Mouse (Mus musculus) liver, embryonic 14.5 days (tissue): ENCODE data around the gene Loxl4. TPM values are rescaled to one million over a fixed set of nuclear protein-coding genes. Genes with fewer than 3 reads are reported as not detected.

Source experiments
- ATAC-seq: fragments of 200-750 bp; cut with Nextera tagmentation; 2 replicates; pipeline ENCODE4 v1.8.0; 2017; ENCODE audit warnings: moderate number of reproducible peaks, mild to moderate bottlenecking, moderate library complexity; ENCODE audit not compliant: insufficient read depth
- DNase-seq, 3 experiments: peaks; one replicate each; pipeline ENCODE4 v3.0.0-alpha.2; 2012 to 2013; ENCODE audit warnings: low read depth in 3 of 3, low spot score in 3 of 3
- H3K27ac ChIP-seq: fragments of 300-500 bp; sonication (generic); 2 replicates; pipeline ENCODE4 v1.5.1; 2014; ENCODE audit warnings: moderate library complexity, mild to moderate bottlenecking, control low read depth, inconsistent platforms
- H3K27me3 ChIP-seq: fragments of 300-500 bp; sonication (generic); 2 replicates; pipeline ENCODE4 v1.6.1; 2014; ENCODE audit warnings: mild to moderate bottlenecking, low read length, moderate library complexity; ENCODE audit not compliant: control insufficient read depth, insufficient read depth
- H3K36me3 ChIP-seq: fragments of 300-500 bp; sonication (generic); replicated peaks from 2 replicates; pipeline ENCODE4 v1.6.1; 2014; ENCODE audit warnings: low read depth; ENCODE audit not compliant: control insufficient read depth, insufficient read depth
- H3K4me1 ChIP-seq, 2 experiments: fragments of 200-500 bp in 1 of 2; fragments of 300-500 bp in 1 of 2; sonication (generic) in 1 of 2; replicated peaks; 2 replicates each; pipeline ENCODE4 v1.6.1; 2012 to 2014; ENCODE audit warnings: antibody characterized with exemption in 1 of 2, inconsistent platforms in 1 of 2, low read length in 1 of 2; ENCODE audit not compliant: control insufficient read depth in 2 of 2, insufficient read depth in 2 of 2
- H3K4me2 ChIP-seq: fragments of 300-500 bp; sonication (generic); 2 replicates; pipeline ENCODE4 v1.6.1; 2014; ENCODE audit warnings: low read depth, mild to moderate bottlenecking, control low read depth, moderate library complexity
- H3K4me3 ChIP-seq, 2 experiments: fragments of 200-500 bp in 1 of 2; fragments of 300-500 bp in 1 of 2; sonication (generic) in 1 of 2; 2 replicates each; pipeline ENCODE4 v1.5.1; 2012 to 2014; ENCODE audit warnings: low read depth in 2 of 2, low read length in 2 of 2, mild to moderate bottlenecking in 2 of 2, control low read depth in 1 of 2, inconsistent platforms in 1 of 2, moderate library complexity in 1 of 2; ENCODE audit not compliant: insufficient read depth in 1 of 2
- H3K9ac ChIP-seq: fragments of 300-500 bp; sonication (generic); replicated peaks from 2 replicates; pipeline ENCODE4 v1.6.1; 2014; ENCODE audit warnings: mild to moderate bottlenecking, control low read depth, moderate library complexity
- H3K9me3 ChIP-seq: fragments of 300-500 bp; sonication (generic); 2 replicates; pipeline ENCODE4 v1.6.1; 2016; ENCODE audit warnings: low read length, mixed read lengths; ENCODE audit not compliant: control insufficient read depth
- CTCF ChIP-seq: IDR thresholded peaks from 2 replicates; pipeline ENCODE4 v1.5.1; 2016; ENCODE audit warnings: antibody characterized with exemption, low read depth, control low read depth
- EP300 ChIP-seq: IDR thresholded peaks from 2 replicates; pipeline ENCODE4 v1.6.1; 2016; ENCODE audit warnings: antibody characterized with exemption, low read depth
- WGBS: fragments of 180-500 bp; shearing (Covaris S2); extraction: QIAGEN DNeasy Blood & Tissue Kit; methylation state at CpG from one replicate; pipeline ENCODE4 v1.1.7; 2014; ENCODE audit not compliant: insufficient replicate concordance; 5-methylcytosine and 5-hydroxymethylcytosine counted together
- polyA plus RNA-seq, 2 experiments: library from polyadenylated mRNA; depleted of rRNA in 1 of 2; stranded (reverse) in 1 of 2; unstranded in 1 of 2; fragments of >200 nt; fragmentation: Nextera tagmentation in 1 of 2; extraction: Ambion mirVana in 1 of 2; gene quantifications; 2 replicates each; pipeline versions ENCODE4 v1.2.1 to v1.2.3; 2012 to 2014

The Loxl4 gene
- polyA plus RNA-seq, 2 experiments = 0.05 to 0.06 TPM

DNA sequence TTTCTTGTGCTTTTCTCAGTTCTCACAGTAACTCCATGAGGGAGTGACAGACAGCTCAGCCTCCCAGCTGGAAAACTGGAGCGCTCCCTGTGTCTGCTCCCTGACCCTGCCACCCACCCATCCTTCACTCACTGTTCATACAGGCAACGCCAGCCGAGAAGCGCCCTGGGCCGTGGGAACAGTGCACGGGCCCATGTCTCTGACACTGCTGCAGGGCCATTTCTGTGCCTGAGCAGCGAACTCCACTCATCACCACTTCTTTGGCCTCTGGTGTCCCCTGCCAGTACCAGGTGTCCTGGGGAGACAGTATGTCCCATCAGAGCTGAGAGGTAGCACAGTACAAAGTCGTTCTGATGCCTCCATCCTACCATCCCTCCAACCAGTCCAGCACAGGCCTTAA lies 10.6 kb downstream of the Loxl4 start:
- no peak overlapping the region for H3K27ac ChIP-seq
- WGBS = 70% methylated on average over 8 of the region's 8 CpGs
- ATAC-seq = no peak
- no peak overlapping the region for H3K4me2 ChIP-seq
- TF ChIP-seq EP300 (no peak), CTCF (no peak)
- no peak for DNase-seq
- no peak overlapping the region for H3K4me3 ChIP-seq
- no peaks in the 10 kb centered on the region for H3K9me3 ChIP-seq
- no peaks in the 10 kb centered on the region for H3K27me3 ChIP-seq
- H3K4me1 ChIP-seq = no peaks in the 10 kb centered on the region
- H3K9ac ChIP-seq = no peak overlapping the region
- no peaks in the 10 kb centered on the region for H3K36me3 ChIP-seq

- H3K4me2 ChIP-seq = no peak overlapping the region
- H3K9me3 ChIP-seq = no peaks in the 10 kb centered on the region
- no peak overlapping the region for H3K9ac ChIP-seq
- H3K4me1 ChIP-seq = no peaks in the 10 kb centered on the region
- H3K27me3 ChIP-seq = no peaks in the 10 kb centered on the region
- no peak overlapping the region for H3K27ac ChIP-seq
- DNase-seq (no peak), ATAC-seq (no peak)
- TF ChIP-seq CTCF = no peak
- TF ChIP-seq EP300 = no peak
- 83% methylated on average over 2 of the region's 2 CpGs for WGBS
- H3K4me3 ChIP-seq = no peak overlapping the region
- H3K36me3 ChIP-seq = no peaks in the 10 kb centered on the region
Measured at GRCm38 (mm10) chr19:42601445-42601844, 11.2 kb downstream of the Loxl4 start.

DNA sequence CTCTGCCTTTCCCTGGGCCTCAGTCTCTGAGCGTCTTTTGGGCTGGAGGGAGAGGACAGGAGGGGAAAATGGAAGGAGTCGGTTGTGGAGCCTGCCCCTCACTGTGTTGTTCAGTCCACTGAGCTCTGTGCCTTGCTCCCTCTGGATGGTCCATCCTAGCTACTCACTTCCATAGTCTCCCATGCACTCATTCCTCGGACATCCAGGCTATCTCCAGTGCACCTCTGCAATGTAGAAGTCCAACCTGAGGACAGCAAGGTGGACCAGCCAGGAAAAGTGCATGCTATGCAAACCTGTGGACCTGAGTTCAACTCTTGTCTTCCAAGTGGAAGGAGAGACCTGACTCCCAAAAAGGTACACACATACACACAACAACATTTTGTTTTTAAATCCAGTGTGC lies 12.0 kb downstream of the Loxl4 start:
- no peak for ATAC-seq
- no peak overlapping the region for H3K27ac ChIP-seq
- no peaks in the 10 kb centered on the region for H3K9me3 ChIP-seq
- no peak overlapping the region for H3K9ac ChIP-seq
- WGBS = 43% methylated on average over 3 of the region's 3 CpGs
- no peaks in the 10 kb centered on the region for H3K36me3 ChIP-seq
- no peak overlapping the region for H3K4me2 ChIP-seq
- no peaks in the 10 kb centered on the region for H3K4me1 ChIP-seq
- no peak for DNase-seq
- H3K27me3 ChIP-seq = no peaks in the 10 kb centered on the region
- TF ChIP-seq EP300 (no peak), CTCF (no peak)
- H3K4me3 ChIP-seq = no peak overlapping the region

DNA sequence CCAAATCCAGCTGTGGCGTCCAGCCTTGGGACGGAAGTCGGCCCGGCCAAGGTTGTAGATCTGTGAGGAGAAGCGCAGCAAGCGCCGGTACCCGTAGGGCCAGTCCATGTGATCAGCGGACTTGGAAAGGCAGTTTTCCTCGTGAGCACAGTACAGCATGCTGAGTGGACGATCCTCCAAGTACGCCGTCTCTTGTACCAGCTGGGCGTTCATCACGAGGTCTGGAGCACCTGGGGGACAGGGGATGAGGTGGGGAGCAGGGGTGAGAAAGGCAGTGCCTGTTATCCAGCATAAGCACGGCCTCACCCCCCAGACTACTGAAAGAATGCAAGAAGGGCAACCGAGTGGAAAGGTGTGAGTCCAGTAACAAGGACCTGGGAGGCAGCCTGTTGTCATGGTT lies 12.7 kb downstream of the Loxl4 start:
- TF ChIP-seq EP300 (no peak), CTCF (no peak)
- no peaks in the 10 kb centered on the region for H3K36me3 ChIP-seq
- DNase-seq (no peak), ATAC-seq (no peak)
- no peaks in the 10 kb centered on the region for H3K27me3 ChIP-seq
- H3K4me3 ChIP-seq = no peak overlapping the region
- H3K4me1 ChIP-seq = no peaks in the 10 kb centered on the region
- 78% methylated on average over 17 of the region's 17 CpGs for WGBS
- H3K27ac ChIP-seq = no peak overlapping the region
- no peak overlapping the region for H3K4me2 ChIP-seq
- no peaks in the 10 kb centered on the region for H3K9me3 ChIP-seq
- no peak overlapping the region for H3K9ac ChIP-seq

GRCm38 (mm10) chr19:42597896-42598295 lies 14.7 kb downstream of the Loxl4 start:
- no peak for ATAC-seq

More at GRCm38 (mm10) chr19:42597896-42598295, 14.7 kb downstream of the Loxl4 start:
- no peak for TF ChIP-seq CTCF
- TF ChIP-seq EP300 = no peak
- Histone ChIP-seq H3K36me3 (peaks cover 2% of the 10 kb centered on the region; the same call in 1 of the 2 replicates), H3K9ac (no peak overlapping the region), H3K27ac (no peak overlapping the region), H3K4me2 (no peak overlapping the region), H3K27me3 (no peaks in the 10 kb centered on the region), H3K4me1 (no peaks in the 10 kb centered on the region), H3K9me3 (no peaks in the 10 kb centered on the region), H3K4me3 (no peak overlapping the region)
- 89% methylated on average over 6 of the region's 6 CpGs for WGBS
- no peak for DNase-seq
